Mouse (Mus musculus) hindbrain, embryonic 11.5 days (tissue): ENCODE measurements around the gene Tbc1d24. TPM values are rescaled to one million over a fixed set of nuclear protein-coding genes. Genes with fewer than 3 reads are reported as not detected.

Experiments
- ATAC-seq: fragments of 200-750 bp; cut with Nextera tagmentation; 2 replicates; pipeline ENCODE4 v1.8.0; 2017; ENCODE audit warnings: mild to moderate bottlenecking, moderate TSS enrichment, moderate library complexity; ENCODE audit not compliant: low FRiP score
- DNase-seq: peaks from one replicate; pipeline ENCODE4 v3.0.0-alpha.2; 2015; ENCODE audit warnings: low spot score
- H3K27ac ChIP-seq: fragments of 300-500 bp; sonication (generic); 2 replicates; pipeline ENCODE4 v1.5.1; 2014; ENCODE audit warnings: mild to moderate bottlenecking, low read depth, low read length
- H3K27me3 ChIP-seq: fragments of 300-500 bp; sonication (generic); 2 replicates; pipeline ENCODE4 v1.6.1; 2014; ENCODE audit warnings: mild to moderate bottlenecking, low read length, moderate library complexity, mixed read lengths; ENCODE audit not compliant: control insufficient read depth, insufficient read depth
- H3K36me3 ChIP-seq: fragments of 300-500 bp; sonication (generic); 2 replicates; pipeline ENCODE4 v1.6.1; 2014; ENCODE audit warnings: mild to moderate bottlenecking, low read length, moderate library complexity, mixed read lengths; ENCODE audit not compliant: control insufficient read depth, insufficient read depth
- H3K4me1 ChIP-seq: fragments of 300-500 bp; sonication (generic); replicated peaks from 2 replicates; pipeline ENCODE4 v1.6.1; 2014; ENCODE audit warnings: low read length, mixed read lengths; ENCODE audit not compliant: control insufficient read depth, insufficient read depth
- H3K4me2 ChIP-seq: fragments of 300-500 bp; sonication (generic); replicated peaks from 2 replicates; pipeline ENCODE4 v1.6.1; 2014; ENCODE audit warnings: mild to moderate bottlenecking, low read depth, low read length
- H3K4me3 ChIP-seq: fragments of 300-500 bp; sonication (generic); 2 replicates; pipeline ENCODE4 v1.5.1; 2014; ENCODE audit warnings: low read depth, low read length
- H3K9ac ChIP-seq: fragments of 300-500 bp; sonication (generic); 2 replicates; pipeline ENCODE4 v1.6.1; 2014; ENCODE audit warnings: low read depth, low read length
- H3K9me3 ChIP-seq: fragments of 300-500 bp; sonication (generic); 2 replicates; pipeline ENCODE4 v1.6.1; 2016; ENCODE audit warnings: low read length; ENCODE audit not compliant: control insufficient read depth
- WGBS: fragments of 180-500 bp; shearing (Covaris S2); extraction: QIAGEN DNeasy Blood & Tissue Kit; methylation state at CpG from one replicate; pipeline ENCODE4 v1.1.7; 2014; 5-methylcytosine and 5-hydroxymethylcytosine counted together
- polyA plus RNA-seq: library from polyadenylated mRNA; unstranded; fragments of >200 nt; fragmentation: Nextera tagmentation; extraction: Ambion mirVana; gene quantifications from 2 replicates; pipeline ENCODE4 v1.2.1, GENCODE M21; 2014

Gene Tbc1d24
- polyA plus RNA-seq, 1 experiment from 2014 or later, result 6.3 TPM

DNA sequence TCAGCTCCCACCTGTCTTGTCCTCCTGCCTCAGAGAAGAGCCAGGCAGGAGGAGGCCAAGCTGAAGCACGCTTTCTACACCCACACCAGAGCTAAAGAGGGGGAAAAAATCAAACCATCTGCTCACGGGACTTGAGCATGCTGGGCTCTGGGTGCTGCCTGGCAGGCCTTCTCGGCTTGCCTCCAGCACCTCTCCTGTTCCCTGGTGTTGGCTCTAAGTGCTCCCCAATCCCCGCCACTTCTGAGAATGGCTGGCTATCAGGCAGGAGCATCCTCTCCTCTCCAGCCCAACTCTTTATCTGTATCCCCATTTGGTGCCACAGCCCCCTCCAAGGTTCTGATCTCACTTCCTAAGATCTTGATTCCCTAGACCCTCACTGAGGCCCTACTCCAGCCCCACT, 6.1 kb downstream of the Tbc1d24 start:
- ATAC-seq, result no peak

DNA sequence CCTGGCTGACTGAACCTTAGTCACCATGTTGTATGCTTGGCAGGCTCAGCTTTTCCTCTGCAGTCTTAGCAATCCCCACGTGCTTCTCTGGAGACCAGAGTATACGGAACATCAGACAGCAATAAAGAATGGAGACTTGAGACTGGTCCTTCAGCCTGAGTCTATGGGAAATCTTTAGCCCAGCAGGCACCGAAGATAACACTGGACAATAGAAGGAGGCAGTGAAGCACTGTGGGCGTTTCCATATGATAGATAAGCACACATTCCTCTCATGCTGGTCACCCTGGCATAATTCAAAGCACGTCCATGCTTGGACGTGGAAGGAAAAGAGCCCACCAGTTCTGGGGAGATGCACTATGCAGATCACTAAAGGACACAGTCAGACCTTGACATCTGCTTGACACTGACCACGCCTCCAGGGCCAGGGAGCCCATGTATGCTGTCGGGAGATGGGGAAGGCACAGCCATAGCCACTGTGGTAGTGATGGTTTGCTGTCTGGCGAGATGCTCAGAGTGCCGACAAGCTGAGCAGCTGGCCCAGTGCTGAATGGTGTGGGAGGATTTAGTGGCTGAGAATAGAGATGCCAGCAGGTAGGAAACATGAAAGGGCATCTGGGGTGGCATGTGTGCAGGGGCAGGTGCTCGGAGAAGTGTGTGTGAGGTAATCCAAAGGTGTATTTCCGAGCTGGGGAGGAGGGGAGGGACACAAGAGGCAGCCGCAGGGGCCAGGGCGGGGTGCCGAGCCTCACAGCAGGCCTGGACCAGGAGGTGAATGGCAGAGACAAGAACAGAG, 8.1 kb downstream of the Tbc1d24 start:
- H3K36me3 ChIP-seq, result no peaks in the 10 kb centered on the region
- no peaks in the 10 kb centered on the region for H3K4me1 ChIP-seq
- WGBS, result 64% methylated on average over 15 of the region's 15 CpGs
- no peak overlapping the region for H3K27ac ChIP-seq
- no peak for DNase-seq
- ATAC-seq, result no peak
- no peaks in the 10 kb centered on the region for H3K27me3 ChIP-seq
- H3K4me3 ChIP-seq, result no peak overlapping the region
- no peak overlapping the region for H3K9ac ChIP-seq
- no peaks in the 10 kb centered on the region for H3K9me3 ChIP-seq
- no peak overlapping the region for H3K4me2 ChIP-seq

More for the DNA sequence above, 6.1 kb downstream of the Tbc1d24 start:
- Histone ChIP-seq H3K4me1 (no peaks in the 10 kb centered on the region), H3K4me3 (no peak overlapping the region), H3K9me3 (no peaks in the 10 kb centered on the region), H3K4me2 (no peak overlapping the region), H3K27ac (no peak overlapping the region), H3K36me3 (no peaks in the 10 kb centered on the region), H3K9ac (0 out of 2 replicates have a peak overlapping the region, but pooled peaks have one; percentile 27), H3K27me3 (no peaks in the 10 kb centered on the region)
- WGBS, result 66% methylated on average over 4 of the region's 4 CpGs
- no peak for DNase-seq

DNA sequence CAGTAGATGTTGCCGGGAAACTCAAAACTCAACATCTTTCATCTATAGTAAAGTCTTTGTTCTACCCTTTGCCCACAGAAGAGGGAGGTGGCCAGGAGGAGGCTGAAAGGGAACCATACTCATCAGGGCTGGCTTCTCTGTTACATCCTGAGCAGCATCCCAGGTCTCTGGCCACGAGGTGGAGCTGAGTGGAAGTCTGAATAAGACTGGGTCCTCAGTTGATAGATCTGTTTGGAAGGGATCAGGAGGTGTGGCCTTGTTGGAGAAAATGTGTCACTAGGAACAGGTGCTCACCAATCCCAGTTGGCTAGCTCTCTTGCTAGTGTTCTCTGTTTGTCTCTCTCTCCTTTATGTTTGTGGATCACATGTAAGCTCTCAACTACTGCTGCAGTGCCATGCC, 10.0 kb downstream of the Tbc1d24 start:
- Histone ChIP-seq H3K27ac (no peak overlapping the region), H3K9me3 (no peaks in the 10 kb centered on the region), H3K9ac (no peak overlapping the region), H3K4me1 (no peaks in the 10 kb centered on the region), H3K4me2 (no peak overlapping the region), H3K27me3 (no peaks in the 10 kb centered on the region), H3K36me3 (no peaks in the 10 kb centered on the region), H3K4me3 (no peak overlapping the region)
- ATAC-seq, result no peak
- no peak for DNase-seq
- 61% methylated on average over 2 of the region's 2 CpGs for WGBS

DNA sequence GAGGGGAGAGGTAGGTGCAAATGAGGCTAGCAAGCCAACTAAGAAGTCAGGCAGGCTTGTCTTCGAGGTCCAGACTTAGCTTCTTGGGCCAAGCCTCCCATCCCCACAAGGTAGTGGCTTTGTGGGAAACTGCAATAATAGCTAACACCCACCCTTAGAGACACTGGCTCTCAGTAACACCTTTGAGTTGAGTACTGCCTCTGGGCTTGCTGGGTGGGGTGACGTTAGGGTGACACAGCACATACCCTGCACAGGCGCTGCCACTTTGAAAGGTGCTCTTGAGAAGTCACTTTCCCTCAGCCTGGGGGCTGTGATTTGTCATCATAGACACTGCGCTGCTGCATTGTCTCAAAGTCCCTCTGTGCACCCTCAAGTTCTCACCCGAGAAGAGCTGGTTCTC, 11.6 kb downstream of the Tbc1d24 start:
- Histone ChIP-seq H3K36me3 (no peaks in the 10 kb centered on the region), H3K4me2 (no peak overlapping the region), H3K9me3 (no peaks in the 10 kb centered on the region), H3K27me3 (no peaks in the 10 kb centered on the region), H3K4me3 (no peak overlapping the region), H3K9ac (no peak overlapping the region), H3K4me1 (no peaks in the 10 kb centered on the region), H3K27ac (no peak overlapping the region)
- no peak for DNase-seq
- ATAC-seq, result no peak
- 86% methylated on average over 5 of the region's 5 CpGs for WGBS

DNA sequence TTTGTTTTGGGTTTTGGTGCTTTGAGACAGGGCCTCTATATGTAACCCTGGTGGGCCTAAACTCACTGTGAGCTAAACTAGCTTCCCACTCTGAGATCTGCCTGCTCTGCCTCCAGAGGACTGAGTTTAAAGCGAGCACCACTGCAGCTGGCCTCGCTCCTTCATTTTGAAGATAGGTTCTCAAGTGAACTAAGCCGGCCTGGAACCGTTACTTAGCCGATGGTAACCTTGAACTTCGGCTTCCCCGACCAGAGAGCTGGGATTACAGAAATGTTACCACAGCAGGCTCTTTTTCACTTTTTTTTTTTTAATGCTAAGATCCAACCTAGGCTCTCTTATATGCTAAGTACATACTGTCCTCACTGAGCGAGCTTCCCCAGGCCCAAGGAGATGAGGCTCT, 12.1 kb downstream of the Tbc1d24 start:
- Histone ChIP-seq H3K27me3 (no peaks in the 10 kb centered on the region), H3K27ac (no peak overlapping the region), H3K4me1 (no peaks in the 10 kb centered on the region), H3K9ac (no peak overlapping the region), H3K4me3 (no peak overlapping the region), H3K4me2 (no peak overlapping the region), H3K9me3 (no peaks in the 10 kb centered on the region), H3K36me3 (no peaks in the 10 kb centered on the region)
- WGBS, result 89% methylated on average over 8 of the region's 8 CpGs
- ATAC-seq (no peak), DNase-seq (no peak)

DNA sequence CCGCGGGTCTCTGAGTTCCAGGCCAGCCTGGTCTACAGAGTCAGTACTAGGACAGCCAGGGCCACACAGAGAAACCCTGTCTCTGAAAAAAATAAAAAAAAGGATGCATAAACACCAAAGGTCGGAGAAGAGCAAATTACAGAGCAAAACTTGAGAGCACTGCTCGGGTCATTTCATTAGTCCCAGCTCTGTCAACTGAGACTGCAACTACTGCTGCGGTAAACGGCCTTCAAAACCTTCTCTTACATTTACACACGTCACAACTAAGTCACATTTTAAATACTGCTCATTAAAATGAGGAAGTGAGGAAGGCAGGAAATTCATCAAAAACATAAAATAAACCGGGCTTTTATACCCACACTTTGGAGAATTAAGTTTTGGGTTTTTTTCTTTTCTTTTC, 12.5 kb downstream of the Tbc1d24 start:
- 86% methylated on average over 8 of the region's 8 CpGs for WGBS
- H3K9ac ChIP-seq, result no peak overlapping the region
- H3K4me2 ChIP-seq, result no peak overlapping the region
- no peak overlapping the region for H3K27ac ChIP-seq
- ATAC-seq (no peak), DNase-seq (no peak)
- no peaks in the 10 kb centered on the region for H3K4me1 ChIP-seq
- H3K27me3 ChIP-seq, result no peaks in the 10 kb centered on the region
- H3K4me3 ChIP-seq, result no peak overlapping the region
- H3K36me3 ChIP-seq, result no peaks in the 10 kb centered on the region
- H3K9me3 ChIP-seq, result no peaks in the 10 kb centered on the region

DNA sequence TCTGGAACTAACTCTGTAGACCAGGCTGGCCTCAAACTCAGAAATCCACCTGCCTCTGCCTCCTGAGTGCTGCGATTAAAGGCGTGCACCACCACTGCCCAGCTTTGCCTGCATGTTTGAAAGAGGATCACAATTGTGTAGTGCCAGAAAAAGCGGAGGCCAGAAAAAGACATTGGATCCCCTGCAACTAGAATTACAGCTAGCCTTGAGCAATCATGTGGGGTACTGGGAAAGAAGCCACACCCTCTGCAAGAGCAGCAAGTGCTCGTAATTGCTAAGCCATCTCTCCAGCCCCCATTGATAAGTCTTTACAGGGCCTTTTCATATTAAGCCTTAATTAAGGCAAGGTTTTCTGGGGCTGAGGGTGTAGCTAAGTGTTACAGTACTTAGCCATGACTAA, 13.9 kb downstream of the Tbc1d24 start:
- no peaks in the 10 kb centered on the region for H3K4me1 ChIP-seq
- DNase-seq (no peak), ATAC-seq (no peak)
- H3K4me3 ChIP-seq, result no peak overlapping the region
- no peaks in the 10 kb centered on the region for H3K27me3 ChIP-seq
- H3K27ac ChIP-seq, result no peak overlapping the region
- 87% methylated on average over 4 of the region's 4 CpGs for WGBS
- H3K9me3 ChIP-seq, result no peaks in the 10 kb centered on the region
- H3K4me2 ChIP-seq, result no peak overlapping the region
- H3K36me3 ChIP-seq, result no peaks in the 10 kb centered on the region
- no peak overlapping the region for H3K9ac ChIP-seq

DNA sequence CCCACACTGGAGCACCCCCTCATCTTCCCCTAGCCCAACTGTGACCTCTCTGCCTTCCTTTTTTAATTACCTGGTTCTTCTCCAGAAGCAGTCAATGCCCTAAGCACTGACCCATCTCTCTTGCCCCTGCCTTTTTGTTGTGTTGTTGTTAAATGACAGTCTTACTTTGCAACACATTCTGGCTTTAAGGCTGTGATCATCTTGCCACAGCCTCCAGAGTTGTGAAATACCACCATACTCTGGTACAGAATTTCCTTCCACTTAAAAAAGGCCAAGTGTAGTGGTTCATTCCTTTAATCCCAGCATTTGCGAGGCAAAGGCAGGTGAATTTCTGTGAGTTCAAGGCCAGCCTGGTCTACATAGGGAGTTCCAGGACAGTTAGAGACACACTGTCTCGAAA, 14.4 kb downstream of the Tbc1d24 start:
- WGBS, result 99% methylated on average over 2 of the region's 2 CpGs
- ATAC-seq, result no peak
- Histone ChIP-seq H3K4me1 (no peaks in the 10 kb centered on the region), H3K27me3 (no peaks in the 10 kb centered on the region), H3K4me2 (no peak overlapping the region), H3K27ac (no peak overlapping the region), H3K9ac (no peak overlapping the region), H3K36me3 (no peaks in the 10 kb centered on the region), H3K4me3 (no peak overlapping the region), H3K9me3 (no peaks in the 10 kb centered on the region)
- no peak for DNase-seq

DNA sequence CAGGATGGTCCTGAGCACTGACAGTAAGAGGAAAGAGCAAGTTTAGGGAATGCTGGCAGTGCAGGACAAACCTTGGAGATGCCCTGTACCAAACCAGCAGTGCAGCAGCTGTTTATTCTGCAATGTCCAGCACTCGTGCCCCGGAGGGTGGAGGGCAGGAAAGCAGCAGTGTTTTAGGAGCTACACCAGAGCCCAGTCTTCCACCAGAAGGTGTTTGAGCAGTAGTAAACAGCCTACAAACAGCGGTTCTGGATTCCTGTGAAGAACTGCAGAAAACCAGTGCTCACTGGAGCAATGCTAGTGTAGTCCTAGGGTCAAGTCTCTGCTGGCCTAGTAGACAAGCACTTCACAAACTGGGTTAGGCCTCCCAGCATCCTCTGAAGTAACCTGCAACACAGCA, 31.1 kb downstream of the Tbc1d24 start:
- no peaks in the 10 kb centered on the region for H3K4me1 ChIP-seq
- H3K9me3 ChIP-seq, result no peaks in the 10 kb centered on the region
- no peak overlapping the region for H3K4me3 ChIP-seq
- no peaks in the 10 kb centered on the region for H3K27me3 ChIP-seq
- ATAC-seq, result no peak
- H3K9ac ChIP-seq, result no peak overlapping the region
- no peak overlapping the region for H3K27ac ChIP-seq
- WGBS, result 83% methylated on average over 3 of the region's 3 CpGs
- no peak overlapping the region for H3K4me2 ChIP-seq
- no peak for DNase-seq
- no peaks in the 10 kb centered on the region for H3K36me3 ChIP-seq
